Mouse (Mus musculus) embryo, embryonic 11.5 days (tissue): ENCODE measurements at regions not wholly inside any gene's neighbourhood (a gene's known extent, or its start where the extent isn't known, plus 50 kb on each side); places are given as distances from the start of the nearest gene placed in this dataset.
"Not testable (repeated sequence)": the region's sequence is repeated elsewhere in the genome, so short reads cannot be mapped to it uniquely, and the experiment has no call there.

ENCODE experiments used
- DNase-seq: peaks from one replicate; pipeline ENCODE4 v3.0.0-alpha.2; 2012; ENCODE audit warnings: low read depth, low spot score

GRCm38 (mm10) chr14:52898310-52898709, 402.8 kb upstream of the Olfr1507 start:
- not testable (repeated sequence) for DNase-seq

- not testable (repeated sequence) for DNase-seq
Observed at GRCm38 (mm10) chr14:52879978-52880377, 384.4 kb upstream of the Olfr1507 start.

- DNase-seq, result not testable (repeated sequence)
Observed at GRCm38 (mm10) chr14:52863841-52864240, 368.3 kb upstream of the Olfr1507 start.

GRCm38 (mm10) chr14:52863107-52863506, 367.6 kb upstream of the Olfr1507 start:
- DNase-seq, result not testable (repeated sequence)

GRCm38 (mm10) chr14:52862491-52862890, 366.9 kb upstream of the Olfr1507 start:
- DNase-seq, result not testable (repeated sequence)

GRCm38 (mm10) chr14:52855339-52855738, 359.8 kb upstream of the Olfr1507 start:
- DNase-seq, result not testable (repeated sequence)

GRCm38 (mm10) chr14:52853598-52853997, 358.0 kb upstream of the Olfr1507 start:
- not testable (repeated sequence) for DNase-seq

GRCm38 (mm10) chr14:52847970-52848369, 352.4 kb upstream of the Olfr1507 start:
- not testable (repeated sequence) for DNase-seq

GRCm38 (mm10) chr14:52824005-52824404, 328.5 kb upstream of the Olfr1507 start:
- DNase-seq, result not testable (repeated sequence)

GRCm38 (mm10) chr14:52821617-52822016, 326.1 kb upstream of the Olfr1507 start:
- not testable (repeated sequence) for DNase-seq

GRCm38 (mm10) chr14:52811128-52811415, 315.5 kb upstream of the Olfr1507 start:
- not testable (repeated sequence) for DNase-seq

GRCm38 (mm10) chr14:52810275-52811127, 315.0 kb upstream of the Olfr1507 start:
- not testable (repeated sequence) for DNase-seq

GRCm38 (mm10) chr14:52801705-52802104, 306.2 kb upstream of the Olfr1507 start:
- not testable (repeated sequence) for DNase-seq

GRCm38 (mm10) chr14:52792600-52792999, 297.1 kb upstream of the Olfr1507 start:
- DNase-seq, result not testable (repeated sequence)

GRCm38 (mm10) chr14:52791828-52792227, 296.3 kb upstream of the Olfr1507 start:
- not testable (repeated sequence) for DNase-seq

GRCm38 (mm10) chr14:52782832-52783231, 287.3 kb upstream of the Olfr1507 start:
- DNase-seq, result not testable (repeated sequence)

- not testable (repeated sequence) for DNase-seq
Observed at GRCm38 (mm10) chr14:52775816-52776215, 280.3 kb upstream of the Olfr1507 start.

GRCm38 (mm10) chr14:52769450-52769849, 273.9 kb upstream of the Olfr1507 start:
- DNase-seq, result not testable (repeated sequence)

GRCm38 (mm10) chr14:52752159-52752558, 256.6 kb upstream of the Olfr1507 start:
- DNase-seq, result not testable (repeated sequence)

GRCm38 (mm10) chr14:52726680-52727079, 231.1 kb upstream of the Olfr1507 start:
- not testable (repeated sequence) for DNase-seq

- DNase-seq, result not testable (repeated sequence)
Observed at GRCm38 (mm10) chr14:52724988-52725387, 229.4 kb upstream of the Olfr1507 start.

- DNase-seq, result no peak
Observed at GRCm38 (mm10) chr14:52720640-52721039, 225.1 kb upstream of the Olfr1507 start.

- not testable (repeated sequence) for DNase-seq
Observed at GRCm38 (mm10) chr14:52700851-52701250, 205.3 kb upstream of the Olfr1507 start.
